Mouse (Mus musculus) lung, postnatal 0 days (tissue): Measurements from ENCODE around the gene Cmss1.

ENCODE experiments used
- CTCF ChIP-seq: IDR thresholded peaks from 2 replicates; pipeline ENCODE4 v1.5.1; 2016; ENCODE audit warnings: antibody characterized with exemption, mild to moderate bottlenecking
- EP300 ChIP-seq: IDR thresholded peaks from 2 replicates; pipeline ENCODE4 v1.6.1; 2016; ENCODE audit warnings: antibody characterized with exemption, mild to moderate bottlenecking, control low read depth

DNA sequence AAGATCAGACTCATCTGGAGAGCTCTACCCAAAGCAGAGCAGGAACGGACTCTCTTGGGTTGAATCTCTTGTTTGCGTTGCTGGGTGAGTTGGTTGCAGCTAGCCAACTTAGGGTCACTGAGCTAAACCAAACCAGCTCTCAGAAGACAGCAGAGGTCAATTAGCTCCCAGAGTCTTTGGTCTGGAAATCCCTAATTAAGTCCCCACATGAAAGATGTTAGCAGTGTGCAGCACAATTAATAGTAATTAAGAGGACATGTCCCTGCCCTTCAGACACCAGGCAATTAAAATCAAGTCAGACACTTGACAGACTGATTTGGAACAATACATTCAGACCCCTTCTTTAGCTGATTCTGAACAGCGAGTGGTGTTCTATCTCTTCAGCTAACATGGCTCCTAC is 292.4 kb downstream of the Cmss1 start:
- TF ChIP-seq CTCF (no peak), EP300 (no peak)
